Mouse (Mus musculus) heart, adult 8-10 months (tissue): ENCODE results near the gene Rai1. TPM values are rescaled to one million over a fixed set of nuclear protein-coding genes. Genes with fewer than 3 reads are reported as not detected.
A peak's percentile ranks its signal among the peaks of the same experiment; 100 is the strongest.

ENCODE experiments used
- DNase-seq: peaks from one replicate; pipeline ENCODE4 v3.0.0; 2022; ENCODE audit warnings: low spot score
- total RNA-seq, 4 experiments: library from RNA; stranded (reverse); gene quantifications; 2 replicates each; pipeline ENCODE4 v1.2.4; 2022

Rai1 gene
- total RNA-seq, 4 experiments from 2014 or later, result 20.4 to 25.3 (median 22.5) TPM

DNA sequence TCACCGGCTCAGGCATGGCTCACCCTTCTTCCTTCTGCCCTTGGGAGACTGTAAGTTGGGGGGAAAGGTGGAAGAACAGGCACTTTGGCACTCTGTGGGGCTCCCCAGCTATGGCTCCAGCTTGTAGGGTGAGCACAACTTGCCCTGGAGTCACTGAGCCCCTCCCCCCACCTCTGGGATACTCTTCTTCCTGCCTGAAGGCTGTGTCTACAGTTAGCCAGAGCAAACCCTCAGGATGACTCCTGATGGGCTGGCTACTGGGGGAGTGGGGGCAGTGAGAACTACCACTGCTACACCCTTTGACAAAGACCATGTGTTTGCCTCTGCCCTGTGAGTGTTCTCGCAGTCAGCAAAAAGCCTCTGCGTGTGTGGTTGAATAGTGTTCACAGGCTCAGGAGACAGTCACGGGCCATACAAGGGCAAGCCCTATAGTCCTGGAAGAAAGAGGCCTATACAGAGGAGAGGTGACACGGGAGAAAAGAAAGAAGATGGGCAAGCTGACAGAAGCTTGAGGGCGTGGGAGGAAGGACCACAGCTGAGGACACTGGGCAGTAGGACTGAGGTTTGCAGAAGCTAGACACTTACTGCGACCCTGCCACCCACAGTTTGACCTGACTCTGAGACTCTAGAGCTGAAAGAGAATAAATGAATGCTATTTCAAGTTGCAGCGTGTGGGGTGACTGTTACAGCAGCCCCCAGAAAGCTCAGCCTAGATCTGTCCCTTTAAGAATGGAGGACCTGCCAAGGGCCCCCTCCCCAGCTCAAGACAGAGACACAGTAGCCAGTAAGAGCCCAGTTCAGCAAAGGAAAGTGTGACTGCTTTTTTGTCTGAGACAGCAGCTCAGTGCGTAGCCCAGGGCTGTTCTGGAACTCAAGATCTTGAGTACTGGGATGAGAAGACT, 9.7 kb upstream of the Rai1 start:
- DNase-seq, result no peak

GRCm38 (mm10) chr11:60099555-60100186, 5.1 kb upstream of the Rai1 start:
- DNase-seq, result no peak

DNA sequence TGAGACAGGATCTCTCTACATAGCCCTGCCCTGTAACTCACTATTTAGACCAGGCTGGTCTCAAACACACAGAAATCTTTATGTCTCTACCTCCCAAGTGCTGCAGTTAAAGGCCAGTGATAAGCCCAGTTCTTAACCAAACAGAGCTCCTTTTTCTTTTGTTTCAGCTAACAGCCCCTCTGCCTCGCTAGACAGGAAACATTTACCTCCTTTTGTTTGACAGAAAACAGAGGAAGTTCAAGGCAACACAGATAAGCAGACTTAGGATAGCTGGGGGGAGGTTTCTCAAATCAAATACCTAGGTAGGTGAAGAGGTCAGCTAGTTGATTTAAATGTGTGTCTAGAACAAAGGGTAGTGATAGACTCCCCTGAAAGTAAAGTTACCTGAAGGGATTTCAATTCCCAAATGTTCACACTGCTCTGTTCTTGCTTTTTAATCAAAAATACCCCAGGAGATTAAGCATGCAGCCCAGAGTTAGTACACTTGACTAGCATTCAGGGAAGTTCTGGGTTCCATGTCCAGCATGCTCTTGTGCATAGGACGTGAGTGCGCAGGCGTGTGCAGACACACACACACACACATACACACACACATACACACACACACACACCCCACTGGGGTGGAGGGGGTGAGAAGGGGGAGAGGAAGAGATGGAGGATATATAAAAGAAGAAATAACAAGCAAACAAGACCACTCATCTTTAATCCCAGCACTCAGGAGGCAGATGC, 3.8 kb upstream of the Rai1 start:
- DNase-seq, result no peak

DNA sequence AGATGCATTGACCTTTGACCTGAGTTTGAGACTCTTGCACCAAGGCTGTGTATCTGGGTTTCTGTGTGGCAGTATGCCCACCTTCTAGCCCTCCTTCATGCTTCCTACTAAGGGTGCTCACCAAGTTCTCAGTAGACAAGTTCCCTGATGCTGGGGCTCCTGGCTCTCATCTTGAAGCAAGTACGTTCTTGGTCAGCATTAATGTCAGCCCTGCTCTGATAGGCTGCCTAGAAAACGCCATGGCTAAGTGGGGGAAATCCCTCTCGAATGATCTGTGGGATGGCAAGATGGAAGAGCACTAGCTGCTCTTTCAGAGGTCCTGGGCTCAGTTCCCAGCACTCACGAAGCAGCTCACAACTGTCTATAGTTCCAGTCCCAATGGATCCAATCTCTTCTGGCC, 2.8 kb upstream of the Rai1 start:
- no peak for DNase-seq

DNA sequence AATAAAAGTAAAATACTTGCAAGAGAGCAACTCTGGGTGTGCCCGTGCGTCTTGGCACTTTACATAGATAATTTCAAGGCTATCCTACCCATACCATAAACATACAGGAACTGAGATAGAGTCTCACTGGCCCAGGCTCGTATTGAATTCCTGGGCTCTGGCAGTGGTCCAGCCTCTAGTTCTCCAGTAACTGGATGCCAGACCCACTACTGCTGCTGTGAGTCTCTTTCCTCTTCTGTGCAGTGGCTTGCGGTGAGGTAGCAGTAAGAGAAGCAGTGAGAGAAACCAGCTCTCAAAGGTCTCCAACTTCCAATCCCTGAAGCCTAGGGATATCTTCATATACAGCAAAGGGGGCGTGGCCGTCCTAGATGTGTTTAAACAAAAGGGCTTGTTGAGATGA, 2.1 kb upstream of the Rai1 start:
- DNase-seq, result no peak

DNA sequence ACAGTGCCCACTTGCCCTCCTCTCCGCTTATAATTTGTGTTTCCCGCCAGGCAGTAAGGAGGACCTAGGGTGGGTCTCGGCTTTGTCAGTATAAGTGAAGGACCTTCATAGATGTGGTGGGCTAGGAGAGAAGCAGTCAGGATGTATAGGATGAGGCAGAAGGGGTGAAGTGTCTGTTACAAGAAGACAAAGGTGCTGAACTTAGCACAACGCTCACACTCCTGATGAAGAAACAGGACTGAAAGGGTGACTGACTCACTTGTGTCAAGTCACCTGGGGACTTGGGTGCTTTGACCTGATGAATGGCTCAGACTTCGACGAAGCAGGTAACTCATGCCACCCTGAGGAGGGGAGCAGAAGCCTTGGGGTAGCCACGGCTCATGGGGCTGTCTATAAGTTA, 1.2 kb upstream of the Rai1 start:
- no peak for DNase-seq

- DNase-seq, result peak; percentile 59
Observed at GRCm38 (mm10) chr11:60105593-60106542, 1.1 kb downstream of the Rai1 start.

- peak; percentile 53 for DNase-seq
Observed at GRCm38 (mm10) chr11:60106543-60107110, 1.8 kb downstream of the Rai1 start.

DNA sequence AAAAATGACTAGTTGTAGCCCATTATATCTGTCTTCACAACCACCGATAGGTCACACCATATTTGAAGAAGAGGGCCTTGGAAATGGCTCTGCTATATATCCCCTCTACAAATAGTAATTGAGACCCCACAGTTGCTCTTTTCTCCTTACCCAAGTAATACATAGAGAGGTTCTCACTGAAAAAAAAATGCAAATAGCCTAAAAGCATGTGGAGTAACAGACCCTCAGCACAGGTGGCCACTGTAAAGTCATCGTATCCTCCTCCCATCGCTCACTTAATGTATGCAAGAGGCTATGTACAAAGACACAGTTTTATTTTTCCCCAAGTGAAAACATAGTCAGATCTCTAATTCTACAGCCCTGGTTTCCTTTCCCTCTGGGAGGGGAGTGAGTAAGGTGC, 2.6 kb downstream of the Rai1 start:
- DNase-seq, result no peak

GRCm38 (mm10) chr11:60108631-60109172, 3.9 kb downstream of the Rai1 start:
- DNase-seq, result no peak

GRCm38 (mm10) chr11:60110386-60110785, 5.6 kb downstream of the Rai1 start:
- DNase-seq, result no peak

- no peak for DNase-seq
Observed at GRCm38 (mm10) chr11:60111576-60111975, 6.8 kb downstream of the Rai1 start.

- no peak for DNase-seq
Observed at GRCm38 (mm10) chr11:60113624-60114023, 8.8 kb downstream of the Rai1 start.

DNA sequence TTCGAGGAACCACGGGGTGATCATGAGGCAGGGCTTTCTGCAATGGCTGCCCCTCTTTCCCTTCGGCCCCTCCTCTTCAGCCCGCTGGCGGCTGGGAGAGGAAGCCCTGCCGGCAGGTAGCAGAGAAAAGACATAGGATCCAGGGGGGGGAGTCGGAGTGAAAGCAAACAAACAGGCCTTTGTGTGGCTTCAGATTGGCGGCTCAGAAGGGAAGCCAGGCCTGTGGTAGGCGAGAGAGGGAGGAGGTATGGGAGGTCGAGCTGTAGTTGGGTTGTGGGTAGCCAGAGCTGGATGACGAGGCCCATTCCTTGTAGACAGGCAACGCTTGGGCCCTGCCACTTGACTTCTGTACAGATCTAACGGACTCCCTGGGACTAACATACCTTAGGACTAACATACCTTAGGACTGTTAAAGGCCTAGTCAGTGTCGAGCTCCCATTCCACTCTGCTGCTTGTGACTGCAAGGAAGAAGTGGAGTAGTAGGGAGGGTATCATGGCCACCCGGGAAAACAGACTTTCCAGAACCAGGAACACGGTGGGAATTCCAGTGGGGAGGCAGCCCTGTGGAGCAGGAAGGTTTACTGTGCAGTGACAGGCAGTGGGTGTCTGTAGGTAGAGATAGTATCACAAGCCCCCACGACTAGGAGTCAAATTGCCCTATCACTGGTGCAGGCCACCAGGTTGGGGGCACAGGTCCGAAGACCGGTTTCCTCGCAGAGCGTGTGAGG, 9.6 kb downstream of the Rai1 start:
- peak; percentile 16 for DNase-seq

- peak; percentile 92 for DNase-seq
Observed at GRCm38 (mm10) chr11:60115024-60115538, 10.3 kb downstream of the Rai1 start.

- no peak for DNase-seq
Observed at GRCm38 (mm10) chr11:60115638-60116276, 10.9 kb downstream of the Rai1 start.

- no peak for DNase-seq
Observed at GRCm38 (mm10) chr11:60120586-60121262, 15.9 kb downstream of the Rai1 start.

DNA sequence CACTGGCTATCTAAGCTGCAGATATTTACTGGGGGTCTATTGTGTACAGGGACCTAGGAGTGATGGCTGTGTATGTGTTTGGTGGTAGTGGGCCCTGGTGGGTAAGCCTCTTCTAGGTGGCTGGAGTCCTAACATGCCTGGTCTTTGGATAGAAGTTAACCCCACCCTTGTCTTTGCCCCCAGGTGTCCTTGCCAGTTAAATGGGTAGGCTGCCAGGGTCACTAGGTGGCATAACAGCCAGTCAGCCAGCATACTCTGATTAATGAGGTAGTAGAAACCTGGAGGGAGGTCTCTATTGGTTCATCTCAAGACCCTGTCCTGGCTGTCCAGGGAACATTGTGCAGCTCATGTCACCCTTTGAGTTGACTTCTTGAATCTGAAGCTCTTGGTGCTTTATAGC, 17.8 kb downstream of the Rai1 start:
- no peak for DNase-seq

DNA sequence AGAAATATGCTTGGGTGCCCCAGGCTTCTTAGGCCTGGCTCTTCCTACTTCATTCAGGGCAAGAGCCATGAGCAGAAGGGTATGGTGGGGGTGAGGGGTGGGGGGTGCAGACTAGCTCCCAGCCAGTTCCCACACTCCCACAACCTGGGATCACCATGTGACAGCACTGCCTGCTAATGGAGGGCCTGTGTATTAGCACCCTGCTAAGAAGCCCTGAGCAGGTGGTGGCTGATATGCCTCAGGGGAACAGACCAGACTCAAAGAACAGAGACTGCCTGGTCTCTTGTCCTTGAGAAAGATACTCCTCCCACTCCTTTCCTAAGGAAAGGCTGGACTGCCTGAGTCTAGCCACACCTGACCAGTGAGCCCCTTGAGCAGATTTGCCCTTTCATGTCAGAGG, 22.2 kb downstream of the Rai1 start:
- no peak for DNase-seq
